Mouse (Mus musculus) lung, adult 2 months (tissue): ENCODE measurements at regions not wholly inside any gene's neighbourhood (a gene's known extent, or its start where the extent isn't known, plus 50 kb on each side); places are given as distances from the start of the nearest gene placed in this dataset.
A peak's percentile ranks its signal among the peaks of the same experiment; 100 is the strongest.

Source experiments
- CTCF ChIP-seq: fragments of 200-500 bp; IDR thresholded peaks from 2 replicates; pipeline ENCODE4 v1.5.1; 2011; ENCODE audit warnings: mild to moderate bottlenecking, low read length, control low read depth; ENCODE audit not compliant: insufficient read depth
- POLR2A ChIP-seq: fragments of 200-500 bp; IDR thresholded peaks from 2 replicates; pipeline ENCODE4 v1.6.1; 2011; ENCODE audit warnings: low read depth, mild to moderate bottlenecking, control low read depth, low read length, borderline replicate concordance; ENCODE audit errors: extremely low read depth

- TF ChIP-seq CTCF (peak; percentile 22; the same call in 1 of the 2 replicates), POLR2A (no peak)
These were observed 134.1 kb downstream of the Irx5 start for GRCm38 (mm10) chr8:92491533-92491932.
